Mouse (Mus musculus) myocyte (in vitro differentiated cells): ENCODE measurements around the gene Frmd4a.

Experiments
- CEBPB ChIP-seq: IDR thresholded peaks from 2 replicates; pipeline ENCODE4 v1.6.1; 2011; ENCODE audit warnings: mild to moderate bottlenecking, moderate library complexity; ENCODE audit not compliant: poor library complexity, insufficient read depth, severe bottlenecking
- MAX ChIP-seq: IDR thresholded peaks from one replicate; pipeline ENCODE4 v1.6.1; 2011; ENCODE audit warnings: low read depth, mild to moderate bottlenecking, control low read depth
- MYOD1 ChIP-seq, 3 experiments: IDR thresholded peaks; one replicate each; pipeline ENCODE4 v1.6.1; 2011; ENCODE audit warnings: control low read depth in 2 of 3, low read depth in 2 of 3, mild to moderate bottlenecking in 2 of 3, moderate library complexity in 1 of 3; ENCODE audit not compliant: insufficient read length in 2 of 3, control insufficient read depth in 1 of 3
- MYOG ChIP-seq, 3 experiments: IDR thresholded peaks; one replicate each; pipeline ENCODE4 v1.6.1; 2011; ENCODE audit warnings: control low read depth in 2 of 3, low read depth in 2 of 3, mild to moderate bottlenecking in 2 of 3; ENCODE audit not compliant: insufficient read length in 2 of 3, control insufficient read depth in 1 of 3, insufficient read depth in 1 of 3
- POLR2A ChIP-seq: IDR thresholded peaks from one replicate; pipeline ENCODE4 v1.6.1; 2011; ENCODE audit warnings: low read depth, mild to moderate bottlenecking, control low read depth, moderate library complexity; ENCODE audit not compliant: insufficient read length
- POLR2AphosphoS2 ChIP-seq: IDR thresholded peaks from one replicate; pipeline ENCODE4 v1.6.1; 2011; ENCODE audit warnings: low read depth, control low read depth; ENCODE audit not compliant: insufficient read length
- TCF3 ChIP-seq: IDR thresholded peaks from one replicate; pipeline ENCODE4 v1.6.1; 2011; ENCODE audit warnings: low read depth, control low read depth; ENCODE audit not compliant: insufficient read length
- USF1 ChIP-seq: IDR thresholded peaks from one replicate; pipeline ENCODE4 v1.6.1; 2011; ENCODE audit warnings: low read depth, mild to moderate bottlenecking, control low read depth, moderate library complexity

DNA sequence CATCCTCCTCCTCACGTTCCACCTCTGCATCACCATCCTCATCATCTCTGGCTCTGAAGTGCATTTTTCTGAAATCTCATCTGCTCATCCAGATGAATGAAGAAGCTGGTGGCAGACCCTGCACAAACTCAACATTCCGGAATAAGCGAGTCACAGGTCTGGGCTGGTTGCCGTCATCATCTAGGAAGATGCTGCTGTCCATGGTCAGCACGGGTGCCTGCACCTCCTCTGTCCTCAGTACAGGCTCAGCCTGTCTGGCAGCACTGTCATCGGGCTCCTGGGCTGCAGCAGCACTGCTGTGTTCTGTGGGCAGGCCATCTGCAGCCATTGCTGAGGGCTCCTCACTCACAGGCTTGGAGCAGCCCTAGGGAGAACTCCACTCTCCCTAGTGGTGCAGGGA, 149.6 kb downstream of the Frmd4a start:
- no peak for TF ChIP-seq MYOG (IDR thresholded peaks at IDR 0.05; ENCODE audit: control insufficient read depth in 1 of 3, insufficient read depth in 1 of 3, insufficient read length in 2 of 3, low read depth in 2 of 3)
- no peak for TF ChIP-seq POLR2A
- no peak for TF ChIP-seq CEBPB
- no peak for TF ChIP-seq MYOD1 (IDR thresholded peaks at IDR 0.05; ENCODE audit: control insufficient read depth in 1 of 3, insufficient read length in 2 of 3, low read depth in 2 of 3)
- no peak for TF ChIP-seq TCF3
- TF ChIP-seq USF1 = no peak
- TF ChIP-seq MAX = no peak
- TF ChIP-seq POLR2AphosphoS2 = no peak
